Mouse (Mus musculus) limb, embryonic 15.5 days (tissue): ENCODE results near the gene Scamp3. TPM values are rescaled to one million over a fixed set of nuclear protein-coding genes. Genes with fewer than 3 reads are reported as not detected.
A peak's percentile ranks its signal among the peaks of the same experiment; 100 is the strongest.

ENCODE experiments used
- ATAC-seq: fragments of 200-750 bp; cut with Nextera tagmentation; 2 replicates; pipeline ENCODE4 v1.8.0; 2017; ENCODE audit warnings: low read depth, moderate TSS enrichment; ENCODE audit not compliant: insufficient number of reproducible peaks, low FRiP score, low TSS enrichment
- H3K27ac ChIP-seq: fragments of 300-500 bp; sonication (generic); 2 replicates; pipeline ENCODE4 v1.5.1; 2015; ENCODE audit warnings: moderate library complexity, mild to moderate bottlenecking, inconsistent platforms
- H3K27me3 ChIP-seq: fragments of 300-500 bp; sonication (generic); 2 replicates; pipeline ENCODE4 v1.6.1; 2015; ENCODE audit warnings: inconsistent platforms
- H3K36me3 ChIP-seq: fragments of 300-500 bp; sonication (generic); 2 replicates; pipeline ENCODE4 v1.6.1; 2015; ENCODE audit warnings: inconsistent platforms
- H3K4me1 ChIP-seq: fragments of 300-500 bp; sonication (generic); 2 replicates; pipeline ENCODE4 v1.6.1; 2015; ENCODE audit warnings: inconsistent platforms
- H3K4me2 ChIP-seq: fragments of 300-500 bp; sonication (generic); 2 replicates; pipeline ENCODE4 v1.6.1; 2015; ENCODE audit warnings: mild to moderate bottlenecking, inconsistent platforms
- H3K4me3 ChIP-seq: fragments of 300-500 bp; sonication (generic); 2 replicates; pipeline ENCODE4 v1.5.1; 2015; ENCODE audit warnings: mild to moderate bottlenecking, inconsistent platforms
- H3K9ac ChIP-seq: fragments of 300-500 bp; sonication (generic); 2 replicates; pipeline ENCODE4 v1.6.1; 2015; ENCODE audit warnings: inconsistent platforms
- H3K9me3 ChIP-seq: fragments of 300-500 bp; sonication (generic); 2 replicates; pipeline ENCODE4 v1.6.1; 2016; ENCODE audit warnings: inconsistent platforms
- WGBS: fragments of 180-500 bp; shearing (Covaris S2); methylation state at CpG from one replicate; pipeline ENCODE4 v1.1.7; 2015; 5-methylcytosine and 5-hydroxymethylcytosine counted together
- microRNA counts: library from miRNA; unstranded; fragments of <30 nt; microRNA quantifications from one replicate; lab custom pipeline; 2016
- microRNA-seq: library from miRNA; unstranded; fragments of <30 nt; microRNA quantifications from one replicate; pipeline ENCODE4, GENCODE M21; 2016
- polyA plus RNA-seq: library from polyadenylated mRNA; unstranded; fragments of >200 nt; fragmentation: Nextera tagmentation; extraction: Ambion mirVana; gene quantifications from 2 replicates; pipeline ENCODE4 v1.2.1, GENCODE M21; 2015

Gene Scamp3
- polyA plus RNA-seq, 1 experiment from 2014 or later = 101 TPM

DNA sequence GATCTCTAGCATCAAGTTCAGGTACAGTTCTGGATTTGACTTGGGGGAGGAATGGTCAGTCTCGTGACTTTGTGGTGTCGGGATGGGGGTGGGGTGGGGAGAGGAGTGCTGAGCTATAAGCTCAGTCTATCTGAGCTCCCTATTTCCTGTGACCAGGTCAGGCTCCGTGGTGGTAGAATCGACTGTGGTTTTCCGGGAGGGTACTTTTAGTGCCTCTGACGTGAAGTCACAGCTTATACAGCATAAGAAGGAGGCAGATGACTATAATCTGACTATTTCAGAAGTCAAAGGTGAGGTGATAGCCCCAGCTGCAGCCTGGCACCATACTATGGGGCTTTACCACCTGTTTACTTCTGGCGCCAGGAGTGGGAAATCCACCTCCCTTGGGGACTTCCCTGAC is 54.1 kb downstream of the Scamp3 start:
- Histone ChIP-seq H3K9ac (no peak overlapping the region), H3K4me2 (no peak overlapping the region), H3K9me3 (no peaks in the 10 kb centered on the region), H3K27me3 (no peaks in the 10 kb centered on the region), H3K27ac (no peak overlapping the region), H3K4me1 (peaks cover 27% of the 10 kb centered on the region), H3K4me3 (no peak overlapping the region), H3K36me3 (peaks cover 17% of the 10 kb centered on the region)
- ATAC-seq = no peak
- WGBS = 62% methylated on average over 7 of the region's 7 CpGs

DNA sequence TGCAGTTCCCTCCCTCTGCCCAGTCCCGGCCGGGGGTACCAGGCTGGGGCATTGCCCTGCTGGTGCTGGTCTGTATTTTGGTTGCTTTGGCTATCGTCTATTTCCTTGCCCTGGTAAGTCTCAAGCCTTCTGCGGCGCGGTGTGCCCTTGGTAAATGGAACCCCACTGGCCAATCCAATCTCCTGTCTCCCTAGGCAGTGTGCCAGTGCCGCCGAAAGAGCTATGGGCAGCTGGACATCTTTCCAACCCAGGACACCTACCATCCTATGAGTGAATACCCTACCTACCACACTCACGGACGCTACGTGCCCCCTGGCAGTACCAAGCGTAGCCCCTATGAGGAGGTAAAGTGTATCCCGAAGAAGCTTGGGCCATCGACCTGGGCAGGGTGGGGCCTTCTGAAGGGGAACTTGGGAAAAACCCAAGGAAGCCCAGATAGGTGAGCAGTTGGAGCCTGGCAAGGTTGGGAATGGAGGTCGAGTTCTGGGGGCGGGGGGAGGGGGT is 54.6 kb downstream of the Scamp3 start:
- H3K27ac ChIP-seq = no peak overlapping the region
- no peak overlapping the region for H3K4me2 ChIP-seq
- H3K9ac ChIP-seq = no peak overlapping the region

More for the DNA sequence above, 54.6 kb downstream of the Scamp3 start:
- no peaks in the 10 kb centered on the region for H3K27me3 ChIP-seq
- peaks cover 22% of the 10 kb centered on the region for H3K4me1 ChIP-seq
- peaks cover 21% of the 10 kb centered on the region for H3K36me3 ChIP-seq
- WGBS = 70% methylated on average over 16 of the region's 16 CpGs
- no peak for ATAC-seq
- H3K9me3 ChIP-seq = no peaks in the 10 kb centered on the region
- H3K4me3 ChIP-seq = no peak overlapping the region

MicroRNAs within 50 kb of the gene (microRNA counts, 519-probe panel; counts per million panel counts)
- microRNA mmu-miR-92b (lab: Ali Mortazavi, UCI) = not detected

Small RNA genes lying within 50 kb of the gene (microRNA-seq; reads per million reads assigned to microRNA genes)
- 94.5 reads per million, percentile 50 among the genes with 10 or more reads in this experiment for gene Mir92b

Other genes starting within 250 kb of the Scamp3 start
- 19.7 and 21.3 TPM in 2 replicates for gene Ash1l, start 226.9 kb upstream of the Scamp3 start, polyA plus RNA-seq
- 142 and 145 TPM in 2 replicates for gene Dap3, start 226.3 kb upstream of the Scamp3 start, polyA plus RNA-seq
- gene Rusc1, start 84.2 kb upstream of the Scamp3 start, polyA plus RNA-seq = 29.2 and 31.1 TPM in 2 replicates
- gene Gm43738, start 76.4 kb upstream of the Scamp3 start, polyA plus RNA-seq = not detected in 2 replicates
- gene Fdps, start 75.5 kb upstream of the Scamp3 start, polyA plus RNA-seq = 253 and 265 TPM in 2 replicates
- gene Pklr, start 41.3 kb upstream of the Scamp3 start, polyA plus RNA-seq = 0.20 and 0.23 TPM in 2 replicates
- gene Hcn3, start 17.3 kb upstream of the Scamp3 start, polyA plus RNA-seq = 1.9 and 2.2 TPM in 2 replicates
- gene Clk2, start 12.7 kb upstream of the Scamp3 start, polyA plus RNA-seq = 23.9 and 25.0 TPM in 2 replicates
- gene Fam189b, start 5.7 kb downstream of the Scamp3 start, polyA plus RNA-seq = 31.4 and 34.0 TPM in 2 replicates
- 62.5 and 70.9 TPM in 2 replicates for gene Gba, start 25.5 kb downstream of the Scamp3 start, polyA plus RNA-seq
- 94.0 and 116 TPM in 2 replicates for gene Thbs3, start 37.7 kb downstream of the Scamp3 start, polyA plus RNA-seq
- gene Mtx1, start 49.6 kb downstream of the Scamp3 start, polyA plus RNA-seq = 156 and 180 TPM in 2 replicates
- 0.64 and 0.68 TPM in 2 replicates for gene Muc1, start 51.6 kb downstream of the Scamp3 start, polyA plus RNA-seq
- gene Krtcap2, start 68.5 kb downstream of the Scamp3 start, polyA plus RNA-seq = 307 and 334 TPM in 2 replicates
- 4.0 and 4.7 TPM in 2 replicates for gene Trim46, start 68.8 kb downstream of the Scamp3 start, polyA plus RNA-seq
- gene Dpm3, start 81.9 kb downstream of the Scamp3 start, polyA plus RNA-seq = 131 and 161 TPM in 2 replicates
- gene Slc50a1, start 93.1 kb downstream of the Scamp3 start, polyA plus RNA-seq = 91.9 and 92.8 TPM in 2 replicates
- 59.6 and 64.2 TPM in 2 replicates for gene Efna1, start 103.7 kb downstream of the Scamp3 start, polyA plus RNA-seq
- 57.9 and 59.2 TPM in 2 replicates for gene Efna3, start 145.5 kb downstream of the Scamp3 start, polyA plus RNA-seq
- 30.4 and 34.4 TPM in 2 replicates for gene Efna4, start 160.6 kb downstream of the Scamp3 start, polyA plus RNA-seq
- gene Adam15, start 172.5 kb downstream of the Scamp3 start, polyA plus RNA-seq = 94.4 and 106 TPM in 2 replicates
- 0.20 and 0.23 TPM in 2 replicates for gene Dcst2, start 184.5 kb downstream of the Scamp3 start, polyA plus RNA-seq
- 0.52 and 0.76 TPM in 2 replicates for gene Dcst1, start 187.8 kb downstream of the Scamp3 start, polyA plus RNA-seq
- 7.0 and 7.2 TPM in 2 replicates for gene Zbtb7b, start 217.3 kb downstream of the Scamp3 start, polyA plus RNA-seq
- gene Lenep, start 225.3 kb downstream of the Scamp3 start, polyA plus RNA-seq = not detected in 2 replicates
- 27.1 and 31.0 TPM in 2 replicates for gene Flad1, start 234.4 kb downstream of the Scamp3 start, polyA plus RNA-seq
- gene Cks1b, start 240.9 kb downstream of the Scamp3 start, polyA plus RNA-seq = 340 and 365 TPM in 2 replicates
- gene Shc1, start 241.0 kb downstream of the Scamp3 start, polyA plus RNA-seq = 108 and 112 TPM in 2 replicates